Mouse (Mus musculus): ENCODE results near the gene Slc25a11. TPM values are rescaled to one million over a fixed set of nuclear protein-coding genes. Genes with fewer than 3 reads are reported as not detected.

Slc25a11 gene
- total RNA-seq, 1 experiment from 2014 or later, result 42.9 TPM

DNA sequence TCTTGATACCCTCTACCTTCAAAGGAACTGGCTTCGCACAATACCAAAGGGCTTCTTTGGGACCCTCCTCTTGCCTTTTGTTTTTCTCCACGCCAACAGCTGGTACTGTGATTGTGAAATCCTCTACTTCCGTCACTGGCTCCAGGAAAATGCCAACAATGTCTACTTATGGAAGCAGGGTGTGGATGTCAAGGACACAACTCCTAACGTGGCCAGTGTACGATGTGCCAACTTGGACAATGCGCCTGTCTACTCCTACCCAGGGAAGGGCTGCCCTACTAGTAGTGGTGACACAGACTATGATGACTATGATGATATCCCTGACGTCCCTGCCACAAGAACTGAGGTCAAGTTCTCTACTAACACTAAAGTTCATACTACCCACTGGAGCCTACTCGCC lies 7.3 kb downstream of the Slc25a11 start:
- ATAC-seq (replicated peaks in 1 of 2; ENCODE audit: insufficient read depth in 1 of 2, low FRiP score in 2 of 2, low TSS enrichment in 1 of 2, low read depth in 1 of 2, poor library complexity in 2 of 2, severe bottlenecking in 2 of 2), result no peak

- peak; percentile 76 to 89 for ATAC-seq (replicated peaks in 1 of 2; ENCODE audit: insufficient read depth in 1 of 2, low FRiP score in 2 of 2, low TSS enrichment in 1 of 2, low read depth in 1 of 2, poor library complexity in 2 of 2, severe bottlenecking in 2 of 2)
Measured at GRCm38 (mm10) chr11:70638714-70639278, 8.5 kb downstream of the Slc25a11 start, which contains the start of gene Gp1ba. TSS of gene Gp1ba (plus strand) at chr11:70639122.

DNA sequence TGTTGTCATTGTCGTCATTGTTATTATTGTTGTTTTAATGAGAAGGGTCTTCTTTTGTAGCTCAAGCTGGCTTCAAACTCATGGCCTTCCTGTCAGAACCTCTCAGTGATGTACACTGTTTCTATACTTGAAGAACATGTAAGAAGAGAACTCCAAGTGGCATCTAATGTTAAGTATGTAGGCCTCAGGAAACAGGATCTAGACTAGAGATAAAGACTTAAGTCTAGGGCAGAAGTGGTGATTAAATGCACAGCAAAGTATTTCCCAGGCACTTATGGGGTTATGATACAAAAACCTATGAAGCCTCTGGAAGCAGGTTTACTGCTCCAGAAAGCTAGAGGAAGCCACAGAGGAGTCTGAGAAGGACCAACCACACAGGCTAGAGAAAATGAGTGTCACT lies 9.0 kb downstream of the Slc25a11 start:
- no peak for ATAC-seq (replicated peaks in 1 of 2; ENCODE audit: insufficient read depth in 1 of 2, low FRiP score in 2 of 2, low TSS enrichment in 1 of 2, low read depth in 1 of 2, poor library complexity in 2 of 2, severe bottlenecking in 2 of 2)

DNA sequence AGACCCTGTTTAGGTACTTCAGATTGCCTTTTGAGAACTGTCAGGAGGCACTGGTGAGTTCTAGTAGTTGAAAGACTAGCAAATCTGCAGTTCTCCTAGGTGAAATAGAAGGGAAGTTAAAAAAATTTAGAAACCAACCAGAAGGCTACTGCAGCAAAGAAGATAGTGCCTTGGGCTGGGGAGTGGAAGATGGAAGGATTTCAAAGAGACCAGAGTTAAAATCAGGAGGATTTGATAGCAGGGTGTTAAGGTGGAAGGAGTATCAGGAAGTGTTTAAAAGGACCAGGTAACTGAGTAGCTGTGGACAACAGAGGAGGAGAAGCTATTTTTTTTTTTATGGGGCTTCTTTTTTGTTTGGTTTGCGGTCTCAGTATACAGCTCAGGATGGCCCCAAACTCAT lies 9.5 kb downstream of the Slc25a11 start:
- ATAC-seq (replicated peaks in 1 of 2; ENCODE audit: insufficient read depth in 1 of 2, low FRiP score in 2 of 2, low TSS enrichment in 1 of 2, low read depth in 1 of 2, poor library complexity in 2 of 2, severe bottlenecking in 2 of 2), result no peak

GRCm38 (mm10) chr11:70635601-70636000 lies 11.7 kb downstream of the Slc25a11 start:
- no peak for ATAC-seq (replicated peaks in 1 of 2; ENCODE audit: insufficient read depth in 1 of 2, low FRiP score in 2 of 2, low TSS enrichment in 1 of 2, low read depth in 1 of 2, poor library complexity in 2 of 2, severe bottlenecking in 2 of 2)

- no peak for ATAC-seq (replicated peaks in 1 of 2; ENCODE audit: insufficient read depth in 1 of 2, low FRiP score in 2 of 2, low TSS enrichment in 1 of 2, low read depth in 1 of 2, poor library complexity in 2 of 2, severe bottlenecking in 2 of 2)
Measured at GRCm38 (mm10) chr11:70630129-70630528, 17.1 kb downstream of the Slc25a11 start.

- ATAC-seq (replicated peaks in 1 of 2; ENCODE audit: insufficient read depth in 1 of 2, low FRiP score in 2 of 2, low TSS enrichment in 1 of 2, low read depth in 1 of 2, poor library complexity in 2 of 2, severe bottlenecking in 2 of 2), result peak in 1 of 2 experiments; percentile 45; a peak in 1 of 4 replicates
Measured at GRCm38 (mm10) chr11:70629557-70629956, 17.7 kb downstream of the Slc25a11 start.

DNA sequence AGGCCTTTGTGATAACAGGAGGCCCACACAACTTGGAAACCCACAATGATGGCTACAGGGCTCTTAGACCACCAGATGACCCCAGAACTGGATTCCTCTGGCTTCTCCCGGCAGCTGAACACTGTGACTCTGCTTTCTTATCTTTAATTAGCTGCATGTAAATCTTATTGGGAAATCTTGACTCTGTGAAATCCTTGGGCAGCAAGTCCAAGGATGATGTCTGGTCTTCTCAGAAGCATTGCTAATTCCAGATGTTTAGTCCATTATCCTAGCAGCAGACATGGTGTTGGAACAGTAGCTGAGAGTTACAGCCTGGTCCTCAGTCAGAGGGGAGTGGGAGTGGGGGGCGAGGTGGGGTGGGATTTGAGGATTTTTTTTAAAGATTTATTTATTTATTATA lies 18.8 kb downstream of the Slc25a11 start:
- no peak for ATAC-seq (replicated peaks in 1 of 2; ENCODE audit: insufficient read depth in 1 of 2, low FRiP score in 2 of 2, low TSS enrichment in 1 of 2, low read depth in 1 of 2, poor library complexity in 2 of 2, severe bottlenecking in 2 of 2)

- no peak for ATAC-seq (replicated peaks in 1 of 2; ENCODE audit: insufficient read depth in 1 of 2, low FRiP score in 2 of 2, low TSS enrichment in 1 of 2, low read depth in 1 of 2, poor library complexity in 2 of 2, severe bottlenecking in 2 of 2)
Measured at GRCm38 (mm10) chr11:70626877-70627276, 20.4 kb downstream of the Slc25a11 start.

DNA sequence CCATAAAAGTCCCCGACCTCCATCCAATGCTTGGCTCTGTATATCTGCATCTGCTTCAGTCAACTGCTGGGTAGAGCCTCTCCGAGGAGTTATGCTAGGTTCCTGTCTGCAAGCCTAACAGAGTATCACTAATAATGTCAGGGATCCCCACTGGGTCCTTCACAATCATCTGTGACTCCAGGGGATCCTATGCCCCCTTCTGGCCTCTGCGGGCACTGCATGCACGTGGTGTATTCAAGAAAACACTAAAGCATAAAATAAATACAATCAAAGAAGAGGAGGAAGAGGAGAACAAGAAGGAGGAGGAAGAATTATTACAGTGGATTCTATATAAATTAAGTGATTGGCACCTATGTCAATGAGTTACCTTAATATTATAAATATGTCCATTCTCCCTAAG lies 21.8 kb downstream of the Slc25a11 start:
- ATAC-seq (replicated peaks in 1 of 2; ENCODE audit: insufficient read depth in 1 of 2, low FRiP score in 2 of 2, low TSS enrichment in 1 of 2, low read depth in 1 of 2, poor library complexity in 2 of 2, severe bottlenecking in 2 of 2), result 0 out of 4 replicates have a peak, but pooled peaks of 1 of the 2 experiments have one; percentile 27

- no peak for ATAC-seq (replicated peaks in 1 of 2; ENCODE audit: insufficient read depth in 1 of 2, low FRiP score in 2 of 2, low TSS enrichment in 1 of 2, low read depth in 1 of 2, poor library complexity in 2 of 2, severe bottlenecking in 2 of 2)
Measured at GRCm38 (mm10) chr11:70623053-70623742, 24.1 kb downstream of the Slc25a11 start.

- peak; percentile 37 to 59; a peak in 3 of 4 replicates for ATAC-seq (replicated peaks in 1 of 2; ENCODE audit: insufficient read depth in 1 of 2, low FRiP score in 2 of 2, low TSS enrichment in 1 of 2, low read depth in 1 of 2, poor library complexity in 2 of 2, severe bottlenecking in 2 of 2)
Measured at GRCm38 (mm10) chr11:70621972-70622814, 25.1 kb downstream of the Slc25a11 start.

GRCm38 (mm10) chr11:70619101-70619500 lies 28.2 kb downstream of the Slc25a11 start, which contains the start of gene Chrne:
TSS of gene Chrne (minus strand) at chr11:70619216.
- no peak for ATAC-seq (replicated peaks in 1 of 2; ENCODE audit: insufficient read depth in 1 of 2, low FRiP score in 2 of 2, low TSS enrichment in 1 of 2, low read depth in 1 of 2, poor library complexity in 2 of 2, severe bottlenecking in 2 of 2)

- ATAC-seq (replicated peaks in 1 of 2; ENCODE audit: insufficient read depth in 1 of 2, low FRiP score in 2 of 2, low TSS enrichment in 1 of 2, low read depth in 1 of 2, poor library complexity in 2 of 2, severe bottlenecking in 2 of 2), result 0 out of 4 replicates have a peak, but pooled peaks have one; percentile 19
Measured at GRCm38 (mm10) chr11:70615516-70616093, 31.7 kb downstream of the Slc25a11 start, which contains the start of gene 4930544D05Rik. TSS of gene 4930544D05Rik (plus strand) at chr11:70615848.

- ATAC-seq (replicated peaks in 1 of 2; ENCODE audit: insufficient read depth in 1 of 2, low FRiP score in 2 of 2, low TSS enrichment in 1 of 2, low read depth in 1 of 2, poor library complexity in 2 of 2, severe bottlenecking in 2 of 2), result peak; percentile 84 to 91
Measured at GRCm38 (mm10) chr11:70615074-70615473, 32.2 kb downstream of the Slc25a11 start.

DNA sequence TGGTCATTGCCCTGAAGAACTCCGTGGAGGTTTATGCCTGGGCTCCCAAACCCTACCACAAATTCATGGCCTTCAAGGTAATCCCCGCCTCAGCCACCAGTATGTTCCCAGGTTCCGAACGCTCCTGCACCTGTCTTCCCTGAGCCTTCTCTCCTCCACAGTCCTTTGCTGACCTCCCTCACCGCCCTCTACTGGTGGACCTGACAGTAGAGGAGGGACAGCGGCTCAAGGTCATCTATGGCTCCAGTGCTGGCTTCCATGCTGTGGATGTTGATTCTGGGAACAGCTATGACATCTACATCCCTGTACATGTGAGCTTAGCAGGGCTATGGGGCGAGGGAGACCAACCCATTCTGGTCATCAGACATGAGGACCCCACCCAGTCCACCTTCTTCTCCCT lies 34.8 kb downstream of the Slc25a11 start:
- ATAC-seq (replicated peaks in 1 of 2; ENCODE audit: insufficient read depth in 1 of 2, low FRiP score in 2 of 2, low TSS enrichment in 1 of 2, low read depth in 1 of 2, poor library complexity in 2 of 2, severe bottlenecking in 2 of 2), result no peak

DNA sequence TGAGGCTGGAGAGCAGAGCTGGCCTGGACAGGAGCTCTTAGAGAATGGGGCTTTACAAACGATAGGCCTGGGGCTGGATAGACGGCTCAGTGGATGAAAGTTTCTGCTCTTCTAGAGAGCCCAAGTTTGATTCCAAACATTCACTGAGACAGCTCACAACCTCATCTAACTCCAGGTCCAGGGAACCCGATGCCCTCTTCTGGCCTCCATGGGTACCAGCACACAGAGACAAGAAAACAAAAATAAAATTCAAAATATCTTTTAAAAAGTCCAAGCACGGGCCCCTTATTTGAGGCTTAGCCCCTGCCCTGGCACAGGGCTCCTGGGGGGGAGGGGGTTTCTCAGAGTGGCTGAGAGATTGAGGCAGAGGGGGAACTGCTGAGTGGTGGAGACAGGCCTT lies 36.5 kb downstream of the Slc25a11 start:
- ATAC-seq (replicated peaks in 1 of 2; ENCODE audit: insufficient read depth in 1 of 2, low FRiP score in 2 of 2, low TSS enrichment in 1 of 2, low read depth in 1 of 2, poor library complexity in 2 of 2, severe bottlenecking in 2 of 2), result no peak
